Mouse (Mus musculus) myocyte (in vitro differentiated cells): Measurements from ENCODE around the gene Trp53.

ENCODE experiments used
- E2F4 ChIP-seq: IDR thresholded peaks from one replicate; pipeline ENCODE4 v1.6.1; 2011; ENCODE audit warnings: mild to moderate bottlenecking, control low read depth, moderate library complexity; ENCODE audit not compliant: insufficient read depth
- MAX ChIP-seq: IDR thresholded peaks from one replicate; pipeline ENCODE4 v1.6.1; 2011; ENCODE audit warnings: low read depth, mild to moderate bottlenecking, control low read depth
- MYOG ChIP-seq, 3 experiments: IDR thresholded peaks; one replicate each; pipeline ENCODE4 v1.6.1; 2011; ENCODE audit warnings: control low read depth in 2 of 3, low read depth in 2 of 3, mild to moderate bottlenecking in 2 of 3; ENCODE audit not compliant: insufficient read length in 2 of 3, control insufficient read depth in 1 of 3, insufficient read depth in 1 of 3
- POLR2A ChIP-seq: IDR thresholded peaks from one replicate; pipeline ENCODE4 v1.6.1; 2011; ENCODE audit warnings: low read depth, mild to moderate bottlenecking, control low read depth, moderate library complexity; ENCODE audit not compliant: insufficient read length
- POLR2AphosphoS2 ChIP-seq: IDR thresholded peaks from one replicate; pipeline ENCODE4 v1.6.1; 2011; ENCODE audit warnings: low read depth, control low read depth; ENCODE audit not compliant: insufficient read length
- REST ChIP-seq: IDR thresholded peaks from one replicate; pipeline ENCODE4 v1.6.1; 2011; ENCODE audit warnings: mild to moderate bottlenecking, control low read depth, moderate library complexity; ENCODE audit not compliant: insufficient read depth, insufficient read length
- TCF12 ChIP-seq: IDR thresholded peaks from one replicate; pipeline ENCODE4 v1.6.1; 2011; ENCODE audit warnings: mild to moderate bottlenecking, control low read depth; ENCODE audit not compliant: poor library complexity, insufficient read depth, severe bottlenecking

DNA sequence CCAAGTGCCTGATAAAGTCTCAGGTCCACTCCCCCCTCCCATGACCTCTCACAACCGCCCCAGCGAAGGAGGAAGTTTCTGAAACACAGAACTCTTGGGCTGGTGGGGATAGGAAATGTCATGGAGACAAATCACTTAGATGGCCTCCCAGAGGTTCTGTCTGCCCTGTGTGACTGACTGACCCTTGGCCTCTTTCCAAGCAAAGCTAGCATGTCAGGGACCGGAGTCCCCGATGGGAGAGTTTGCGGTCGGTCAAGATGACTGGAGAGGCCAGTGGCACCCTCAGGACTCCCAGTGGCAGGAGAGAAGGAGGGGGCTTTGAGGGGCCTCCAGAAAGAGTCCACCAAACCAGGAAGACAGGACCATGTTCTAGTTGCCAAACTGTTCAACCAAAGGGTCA is 21.4 kb upstream of the Trp53 start:
- TF ChIP-seq POLR2A (no peak), E2F4 (no peak), REST (no peak), POLR2AphosphoS2 (no peak), TCF12 (no peak), MAX (no peak), MYOG (IDR thresholded peaks at IDR 0.05; ENCODE audit: control insufficient read depth in 1 of 3, insufficient read depth in 1 of 3, insufficient read length in 2 of 3, low read depth in 2 of 3) (no peak)
